Mouse (Mus musculus) frontal cortex, adult (tissue): Measurements from ENCODE around the gene Spag9.

Experiments used
- ATAC-seq: cut with Nextera tagmentation; 2 replicates; pipeline ENCODE4 v1.9.2; 2017; ENCODE audit warnings: mild to moderate bottlenecking, moderate library complexity, mixed read lengths; ENCODE audit not compliant: low TSS enrichment

Spag9 gene

DNA sequence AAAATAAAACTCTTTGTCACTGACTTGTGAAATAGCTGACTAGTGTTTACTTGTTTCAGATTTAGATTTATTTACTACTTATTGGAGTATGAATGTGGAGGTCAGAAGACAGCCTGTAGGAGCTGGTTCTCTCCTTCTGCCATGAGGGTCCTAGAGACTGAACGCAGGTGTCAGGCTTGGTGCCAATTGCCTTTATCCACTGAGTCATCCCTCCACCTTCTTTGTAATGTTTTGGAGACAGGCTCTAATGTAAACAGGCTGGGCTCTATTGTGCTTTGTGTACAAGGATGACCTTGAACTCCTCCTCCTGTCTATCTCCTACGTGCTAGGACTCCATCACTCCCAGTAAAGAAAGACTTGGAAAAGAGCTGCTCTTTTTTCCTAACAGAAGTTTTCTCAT is 51.4 kb downstream of the Spag9 start:
- no peak for ATAC-seq

DNA sequence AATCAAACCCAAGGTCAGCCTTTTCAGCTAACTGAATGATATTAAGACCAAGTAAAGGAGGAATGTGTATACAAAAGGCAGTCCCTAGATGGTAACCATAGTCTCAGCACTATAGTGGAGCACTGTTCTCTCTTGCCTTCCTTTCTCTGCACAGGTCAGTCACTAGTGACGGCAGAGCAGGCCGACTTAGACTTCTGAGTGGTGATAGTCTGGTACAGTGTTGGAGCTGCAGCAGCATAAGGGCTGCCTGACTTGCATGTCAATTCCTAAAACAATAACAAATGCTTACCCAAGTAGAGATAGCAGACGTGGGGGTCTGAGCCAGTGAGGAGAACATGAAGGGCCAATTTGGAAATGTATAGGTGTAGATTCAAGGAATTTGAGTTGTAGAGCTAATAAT is 58.3 kb downstream of the Spag9 start:
- 0 out of 2 replicates have a peak, but pooled peaks have one; percentile 23 for ATAC-seq

DNA sequence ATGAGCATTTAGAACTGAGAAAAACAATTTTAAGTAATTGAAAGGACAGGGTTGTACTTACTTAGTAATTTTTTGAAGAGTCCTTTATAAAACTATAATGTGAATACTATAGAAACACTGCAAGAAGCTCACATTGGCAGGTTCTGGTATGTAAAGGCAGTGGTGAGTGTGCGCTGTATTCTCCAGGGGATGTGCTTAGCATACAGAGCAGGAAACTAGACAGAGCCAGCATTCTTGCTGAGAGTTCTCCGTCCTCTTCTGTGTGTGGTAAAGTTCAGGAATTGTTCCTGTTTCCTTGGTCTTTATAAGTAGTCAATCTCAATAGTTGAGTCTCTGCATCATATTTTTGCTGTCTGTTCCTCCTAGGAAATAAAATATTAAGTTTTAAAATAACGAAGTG is 59.0 kb downstream of the Spag9 start:
- no peak for ATAC-seq

DNA sequence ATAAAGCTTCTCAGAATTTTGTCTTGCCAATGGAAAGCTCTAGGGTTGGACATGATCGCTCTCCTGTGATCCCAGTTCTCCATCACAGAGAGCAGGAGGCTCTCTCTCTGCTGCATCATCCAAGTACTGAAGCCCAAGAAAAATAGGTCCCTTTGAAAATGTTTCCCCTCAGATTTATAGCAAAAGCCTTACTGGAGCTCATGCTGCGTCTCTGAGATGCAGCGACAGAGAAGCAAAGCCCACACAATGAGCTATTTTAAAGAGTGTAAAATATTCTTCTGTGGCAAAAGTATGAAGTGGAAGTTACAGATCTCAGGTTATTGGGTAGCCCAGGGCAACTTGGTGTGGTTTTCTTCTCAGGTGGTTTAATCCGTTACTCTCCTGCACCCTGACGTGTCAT is 68.0 kb downstream of the Spag9 start:
- ATAC-seq: peak; percentile 93

DNA sequence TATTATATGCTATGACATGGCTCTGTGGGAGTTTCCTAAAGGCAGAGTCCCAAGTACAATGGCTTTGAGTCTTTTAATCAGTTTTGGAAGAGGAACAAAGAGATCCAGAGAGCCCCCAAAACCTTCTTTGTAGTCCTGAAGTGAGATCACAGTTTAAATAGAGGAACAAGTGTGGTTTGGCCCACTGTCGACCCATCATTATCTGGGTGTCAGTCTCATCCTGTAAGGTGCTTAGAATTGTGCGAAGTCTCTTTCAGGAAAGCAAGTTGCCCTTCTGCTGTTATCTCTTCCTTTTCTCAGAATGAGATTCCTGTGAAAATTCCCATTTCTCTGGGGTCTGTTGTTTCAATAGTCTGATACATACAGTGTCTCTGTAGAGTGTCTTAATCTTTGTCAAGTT is 74.6 kb downstream of the Spag9 start:
- no peak for ATAC-seq

DNA sequence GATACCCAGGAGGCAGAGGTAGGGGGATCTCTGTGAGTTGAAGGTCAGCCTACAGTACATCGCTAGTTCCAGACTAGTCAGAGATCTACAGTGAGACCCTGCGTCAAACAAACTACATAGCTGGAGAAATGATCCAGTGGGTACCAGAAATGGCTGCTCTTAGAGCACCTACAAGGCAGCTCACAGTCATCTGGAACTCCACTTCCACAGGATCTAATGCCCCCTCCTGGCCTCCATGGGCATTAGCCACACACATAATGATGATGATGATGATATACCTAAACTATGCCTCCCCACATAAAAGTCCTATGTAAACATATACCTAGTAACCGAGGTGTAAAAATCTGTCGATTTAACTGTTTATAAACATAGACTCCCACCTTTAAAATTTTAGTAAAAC is 77.4 kb downstream of the Spag9 start:
- ATAC-seq: no peak

DNA sequence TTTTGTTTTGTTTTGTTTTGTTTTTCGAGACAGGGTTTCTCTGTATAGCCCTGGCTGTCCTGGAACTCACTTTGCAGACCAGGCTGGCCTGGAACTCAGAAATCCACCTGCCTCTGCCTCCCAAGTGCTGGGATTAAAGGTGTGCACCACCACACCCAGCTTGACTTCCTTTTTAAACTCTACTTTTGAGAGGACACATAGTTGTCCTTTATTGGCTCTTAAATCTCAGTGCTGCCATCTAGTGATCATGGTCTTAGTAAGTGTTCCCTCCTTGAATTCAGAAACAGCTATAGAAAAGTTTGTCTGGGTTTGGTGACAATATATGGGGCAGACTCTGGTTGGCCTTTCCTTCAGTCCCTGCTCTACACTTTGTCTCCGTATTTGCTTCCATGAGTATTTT is 91.1 kb downstream of the Spag9 start:
- peak; percentile 72 for ATAC-seq

DNA sequence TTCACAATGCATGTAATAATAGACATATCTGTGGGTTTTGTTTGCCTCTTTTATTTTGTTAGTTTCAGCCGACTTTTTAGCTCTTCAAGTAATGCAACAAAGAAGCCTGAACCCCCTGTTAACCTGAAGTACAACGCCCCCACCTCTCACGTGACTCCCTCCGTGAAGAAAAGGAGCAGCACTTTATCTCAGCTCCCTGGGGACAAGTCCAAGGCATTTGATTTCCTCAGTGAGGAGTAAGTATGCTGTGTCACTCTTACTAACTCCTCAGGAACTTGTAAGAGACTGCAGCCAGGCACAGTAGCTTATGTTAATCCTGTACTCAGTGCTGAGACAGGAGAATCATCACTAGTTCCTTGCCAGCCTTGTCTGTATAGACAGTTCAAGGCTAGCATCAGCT is 94.6 kb downstream of the Spag9 start:
- no peak for ATAC-seq

DNA sequence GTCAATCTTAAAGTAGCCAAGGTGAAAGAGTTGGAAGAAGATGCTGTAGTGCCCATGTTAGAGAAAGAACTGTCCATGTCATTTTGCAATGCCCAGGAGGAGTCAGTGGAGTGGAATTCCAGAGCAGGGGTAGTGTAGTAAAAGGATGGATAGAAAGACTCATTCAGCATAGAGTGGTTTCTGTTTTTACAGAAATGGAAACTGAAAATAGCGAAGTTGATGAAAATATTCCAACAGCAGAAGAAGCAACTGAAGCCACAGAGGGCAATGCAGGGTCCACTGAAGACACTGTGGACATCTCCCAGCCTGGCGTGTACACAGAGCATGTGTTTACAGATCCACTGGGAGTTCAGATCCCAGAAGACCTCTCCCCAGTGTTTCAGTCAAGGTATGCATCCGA is 101.6 kb downstream of the Spag9 start:
- no peak for ATAC-seq

DNA sequence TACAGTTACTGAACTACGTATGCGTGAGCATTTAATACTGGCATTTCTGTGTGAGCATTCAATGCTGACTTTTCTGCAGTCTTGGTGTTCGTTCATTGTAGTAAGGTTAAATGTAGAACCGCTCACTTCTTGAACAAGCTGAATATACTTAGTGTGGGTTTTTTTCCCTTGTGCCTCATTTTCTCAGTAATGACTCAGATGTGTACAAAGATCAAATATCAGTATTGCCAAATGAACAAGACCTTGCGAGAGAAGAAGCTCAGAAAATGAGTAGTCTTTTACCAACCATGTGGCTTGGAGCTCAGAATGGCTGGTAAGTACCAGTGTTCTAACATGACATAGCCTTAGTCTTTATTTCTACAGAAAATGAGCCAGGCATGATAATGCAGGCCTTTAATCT is 102.9 kb downstream of the Spag9 start:
- no peak for ATAC-seq

DNA sequence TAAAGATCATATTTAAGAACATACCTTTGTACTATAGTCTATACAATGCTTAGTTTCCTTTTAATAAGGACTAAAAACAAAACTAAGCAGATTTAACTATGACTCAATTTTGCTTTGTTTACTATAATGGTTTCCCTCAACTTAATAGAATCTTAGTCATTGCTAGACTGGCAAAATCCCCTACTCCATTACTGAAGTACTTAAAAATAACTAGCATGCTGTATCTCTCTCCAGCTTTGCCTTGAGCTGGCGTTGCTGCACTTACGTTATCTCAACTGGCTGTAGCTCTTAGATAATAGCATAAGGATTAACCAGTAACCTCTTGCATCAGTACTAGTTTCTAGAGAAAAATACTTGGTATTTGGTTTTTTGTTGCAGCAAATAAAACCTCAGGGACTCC is 117.9 kb downstream of the Spag9 start:
- no peak for ATAC-seq

DNA sequence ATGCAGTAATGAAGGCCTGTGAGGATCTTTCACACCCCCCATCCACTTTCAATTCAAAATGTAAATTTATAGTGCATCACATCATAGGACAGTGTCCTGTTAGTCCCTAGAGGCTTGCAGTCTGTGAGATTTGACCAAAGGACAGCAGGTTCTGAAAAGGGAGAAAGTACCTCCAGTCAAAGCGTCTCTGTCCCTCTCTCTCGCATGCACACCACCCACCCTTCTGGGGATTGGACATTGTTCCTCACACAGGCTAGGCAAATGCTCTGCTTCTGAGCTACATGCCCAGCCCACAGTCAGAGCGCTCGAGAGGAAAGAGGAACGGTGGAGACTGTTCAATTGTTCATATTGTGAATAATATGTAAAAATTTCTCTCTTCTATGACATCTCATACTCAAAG is 119.5 kb downstream of the Spag9 start:
- ATAC-seq: no peak

DNA sequence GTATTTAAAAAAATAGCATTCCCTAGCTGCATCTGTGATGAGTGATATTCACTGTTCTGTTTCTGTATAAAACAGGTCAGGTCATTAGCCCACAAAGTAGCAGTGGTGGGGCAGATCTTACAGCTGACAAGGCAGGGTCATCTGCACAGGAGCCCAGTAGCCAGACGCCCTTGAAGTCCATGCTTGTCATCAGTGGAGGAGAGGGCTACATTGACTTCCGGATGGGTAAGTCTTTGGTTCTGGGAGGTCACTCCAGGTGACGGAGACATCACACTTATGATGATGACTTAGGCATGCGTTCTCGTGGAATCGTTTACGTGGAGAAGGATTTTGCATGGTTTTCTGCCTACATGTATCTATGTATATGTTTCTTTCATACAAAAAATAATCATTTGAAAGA is 120.8 kb downstream of the Spag9 start:
- ATAC-seq: no peak

DNA sequence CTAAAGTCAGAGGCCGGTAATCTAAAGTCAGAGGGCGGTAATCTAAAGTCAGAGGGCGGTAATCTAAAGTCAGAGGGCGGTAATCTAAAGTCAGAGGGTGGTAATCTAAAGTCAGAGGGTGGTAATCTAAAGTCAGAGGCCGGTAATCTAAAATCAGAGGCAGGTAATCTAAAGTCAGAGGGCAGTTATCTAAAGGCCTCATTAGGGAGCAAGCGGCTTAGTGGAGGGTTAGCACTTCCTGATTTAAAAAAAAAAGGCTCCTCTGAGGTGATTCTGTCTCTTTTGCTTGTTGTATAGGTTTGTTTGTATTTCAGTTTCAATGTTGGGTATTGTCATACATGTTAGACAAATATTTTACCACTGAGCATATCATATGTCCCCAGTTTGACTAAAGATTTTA is 121.9 kb downstream of the Spag9 start:
- ATAC-seq: no peak

DNA sequence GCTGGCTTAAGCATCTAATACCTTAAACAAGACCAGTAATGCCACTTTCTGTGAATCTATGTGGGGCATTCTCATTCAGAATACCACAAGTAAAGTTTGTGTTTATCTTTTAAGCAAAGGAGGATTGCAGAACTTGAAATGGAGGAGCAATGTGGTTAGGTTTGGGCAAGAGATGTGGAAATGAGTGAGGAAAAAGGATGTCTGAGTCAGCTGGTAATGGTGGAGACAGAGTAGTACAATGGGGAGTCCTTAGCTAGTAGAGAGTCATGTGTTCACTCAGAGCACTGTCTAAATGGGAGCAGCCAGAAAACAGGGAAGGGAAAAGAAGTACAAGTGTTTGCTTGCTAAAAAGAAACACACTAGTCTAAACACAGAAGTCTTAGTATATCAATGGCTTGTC is 122.7 kb downstream of the Spag9 start:
- no peak for ATAC-seq

DNA sequence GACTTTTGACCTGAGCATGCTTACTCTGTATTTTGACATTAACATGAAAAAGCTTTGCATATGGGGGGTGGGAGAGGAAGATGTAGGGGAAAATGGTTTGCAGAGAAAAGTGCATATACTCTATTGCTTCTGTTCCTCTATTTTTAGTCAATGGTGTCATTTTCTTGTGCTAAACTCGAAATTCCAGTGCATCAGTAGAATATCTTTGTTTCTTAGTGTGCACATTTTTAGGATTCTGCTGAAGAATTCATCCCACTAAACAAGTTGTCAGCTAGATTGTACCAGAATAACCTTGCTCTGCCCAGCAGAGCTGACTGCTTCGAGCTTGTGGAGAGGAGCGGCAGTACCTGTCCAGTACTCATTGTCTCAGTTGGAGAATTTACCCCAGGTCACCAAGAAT is 124.8 kb downstream of the Spag9 start:
- peak; percentile 88 for ATAC-seq

DNA sequence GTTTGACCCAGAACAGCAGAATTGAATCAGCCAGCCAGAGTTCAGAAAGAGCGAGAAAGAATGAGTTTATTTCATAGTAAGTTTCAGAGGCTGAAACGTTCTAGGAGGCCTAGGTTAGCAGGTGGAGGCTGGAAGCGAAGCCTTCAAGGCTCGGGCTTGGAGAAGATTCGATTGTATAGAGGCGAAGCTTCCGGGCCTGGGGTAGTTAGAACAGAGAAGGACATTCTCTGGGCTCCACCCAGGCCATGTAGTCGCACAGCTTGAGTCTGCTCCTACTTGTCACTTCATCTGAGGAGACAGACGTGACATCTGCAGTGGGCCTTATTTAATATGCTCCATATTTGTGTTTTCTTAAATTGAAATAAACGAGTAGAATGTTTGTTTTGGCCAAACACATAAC is 125.6 kb downstream of the Spag9 start:
- ATAC-seq: no peak

DNA sequence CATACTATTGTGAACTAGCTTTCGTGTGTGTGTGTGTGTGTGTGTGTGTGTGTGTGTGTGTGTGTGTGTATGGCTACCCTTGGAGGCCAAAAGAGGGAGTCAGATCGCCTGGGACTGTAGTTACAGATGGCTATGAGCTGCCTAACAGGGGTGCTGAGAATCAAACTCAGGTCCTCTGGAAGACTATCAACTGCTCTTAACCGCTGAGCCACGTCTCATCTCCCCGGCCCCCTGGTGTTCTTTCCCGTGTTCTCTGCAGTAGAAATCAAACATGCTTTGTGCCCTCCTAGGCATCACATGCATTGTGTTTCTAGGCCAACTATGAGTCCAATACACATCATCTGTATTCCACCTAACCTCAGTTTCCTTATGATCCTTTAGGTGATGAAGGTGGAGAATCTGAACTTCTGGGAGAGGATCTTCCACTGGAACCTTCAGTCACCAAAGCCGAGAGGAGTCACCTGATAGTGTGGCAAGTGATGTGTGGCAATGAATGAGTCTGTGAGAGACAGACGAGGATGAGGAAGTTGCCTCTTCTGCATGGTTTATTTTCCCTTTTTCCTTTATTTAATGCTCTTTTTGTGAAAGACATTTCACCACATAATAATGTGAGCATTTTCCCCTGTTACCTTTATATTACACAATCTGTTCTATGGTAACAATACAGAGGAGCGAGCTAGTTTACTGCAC is 126.6 kb downstream of the Spag9 start:
- no peak for ATAC-seq

DNA sequence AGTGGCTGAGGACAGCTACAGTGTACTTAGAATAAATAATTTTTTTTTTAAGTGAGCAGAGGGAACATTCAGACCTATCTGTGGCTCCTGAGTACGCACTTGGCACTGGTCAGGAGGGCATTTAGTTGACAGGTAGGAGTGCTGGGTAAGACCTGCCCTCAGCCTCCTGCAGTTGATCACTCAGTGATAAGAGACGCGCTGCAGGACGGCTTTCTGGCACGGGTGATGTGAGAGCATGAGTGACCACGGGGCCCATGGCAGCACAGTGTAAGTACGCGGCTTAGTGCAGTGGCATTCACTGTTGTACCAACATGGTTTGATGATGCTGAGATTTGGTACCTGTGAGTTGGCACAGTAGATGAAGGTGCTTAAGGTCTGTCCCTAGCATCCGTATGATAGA is 130.8 kb downstream of the Spag9 start:
- ATAC-seq: no peak

DNA sequence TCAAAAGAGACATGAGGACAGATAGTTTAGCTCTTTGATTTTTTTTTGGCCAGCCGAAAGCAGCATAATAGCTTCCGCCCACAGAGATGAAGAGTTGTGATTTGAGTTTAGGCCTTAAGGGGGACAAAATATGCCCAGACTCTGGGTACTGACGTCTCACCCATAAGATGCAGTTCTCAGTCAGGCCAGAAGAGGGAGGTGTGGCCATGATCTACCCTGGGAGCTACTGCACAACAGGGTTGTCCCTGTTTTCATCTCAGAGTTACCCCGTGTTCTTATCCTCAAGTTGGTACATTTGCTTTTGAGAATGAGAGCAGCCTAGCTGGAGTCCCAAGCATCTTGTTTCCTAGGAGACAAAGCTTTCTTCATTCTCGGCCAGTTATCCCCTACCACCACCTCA is 132.1 kb downstream of the Spag9 start:
- peak; percentile 81 for ATAC-seq

DNA sequence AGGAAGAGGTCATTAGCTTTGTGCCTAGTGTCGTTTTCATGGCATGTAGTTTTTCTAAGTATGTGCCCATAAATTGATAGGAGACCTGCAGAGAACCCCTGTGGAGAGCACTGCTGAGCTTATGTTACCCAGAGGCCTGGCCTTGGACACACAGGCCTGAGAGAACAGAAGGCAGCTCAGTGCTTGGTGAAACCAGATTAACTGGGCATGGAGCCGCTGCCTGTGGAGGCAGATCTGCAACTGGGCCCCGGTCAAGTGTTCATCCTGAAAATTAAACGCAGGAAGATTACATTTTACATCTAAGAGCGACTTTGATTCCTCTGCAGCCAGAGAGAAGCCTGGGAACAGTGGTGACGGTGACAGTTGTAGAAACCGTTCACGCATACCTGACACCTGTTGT is 132.6 kb downstream of the Spag9 start:
- no peak for ATAC-seq

DNA sequence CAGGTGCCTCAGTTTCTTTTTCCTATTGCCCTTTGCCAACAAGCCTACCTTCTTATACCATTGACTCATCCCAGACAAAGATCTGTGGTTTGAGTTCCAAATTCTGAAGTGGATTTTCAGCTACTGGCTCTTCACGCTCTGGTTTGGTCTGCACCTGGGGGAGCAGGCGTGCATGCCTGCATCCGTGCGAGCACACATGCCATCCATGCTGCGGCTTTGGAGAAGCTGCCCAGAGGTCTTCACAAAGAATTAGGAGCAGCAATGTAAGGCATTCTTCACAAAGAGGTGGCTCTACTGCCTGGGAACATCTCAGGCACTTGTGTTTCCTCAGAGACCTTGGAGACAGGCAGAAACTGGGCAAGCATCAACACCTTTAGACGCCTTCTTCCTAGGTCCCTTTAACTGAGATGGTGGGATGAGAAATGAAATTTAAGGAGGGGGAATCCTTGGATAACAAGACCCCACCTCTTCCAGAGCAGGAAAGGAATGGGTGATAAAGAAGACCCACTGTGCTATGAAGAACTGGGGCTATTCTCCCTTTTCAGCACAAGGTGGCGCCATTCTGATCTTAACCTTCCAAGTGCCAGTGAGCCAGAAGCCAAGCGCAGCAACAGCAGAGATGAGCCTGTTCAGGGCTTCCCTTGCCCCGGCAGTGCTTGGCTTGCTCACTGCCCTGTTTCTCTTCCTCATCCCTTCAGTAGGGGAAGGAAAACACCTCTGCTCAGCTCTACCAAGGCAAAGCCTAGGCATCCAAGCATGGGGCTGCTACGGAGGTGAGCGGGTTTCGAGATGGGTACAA is 133.6 kb downstream of the Spag9 start:
- ATAC-seq: peak; percentile 56
